Mouse (Mus musculus) myocyte (in vitro differentiated cells): ENCODE data around the gene Lrp5.
"Not testable (repeated sequence)": the region's sequence is repeated elsewhere in the genome, so short reads cannot be mapped to it uniquely, and the experiment has no call there.

Experiments
- CEBPB ChIP-seq: IDR thresholded peaks from 2 replicates; pipeline ENCODE4 v1.6.1; 2011; ENCODE audit warnings: mild to moderate bottlenecking, moderate library complexity; ENCODE audit not compliant: poor library complexity, insufficient read depth, severe bottlenecking
- E2F4 ChIP-seq: IDR thresholded peaks from one replicate; pipeline ENCODE4 v1.6.1; 2011; ENCODE audit warnings: mild to moderate bottlenecking, control low read depth, moderate library complexity; ENCODE audit not compliant: insufficient read depth
- MAX ChIP-seq: IDR thresholded peaks from one replicate; pipeline ENCODE4 v1.6.1; 2011; ENCODE audit warnings: low read depth, mild to moderate bottlenecking, control low read depth
- MYOD1 ChIP-seq, 3 experiments: IDR thresholded peaks; one replicate each; pipeline ENCODE4 v1.6.1; 2011; ENCODE audit warnings: control low read depth in 2 of 3, low read depth in 2 of 3, mild to moderate bottlenecking in 2 of 3, moderate library complexity in 1 of 3; ENCODE audit not compliant: insufficient read length in 2 of 3, control insufficient read depth in 1 of 3
- MYOG ChIP-seq, 3 experiments: IDR thresholded peaks; one replicate each; pipeline ENCODE4 v1.6.1; 2011; ENCODE audit warnings: control low read depth in 2 of 3, low read depth in 2 of 3, mild to moderate bottlenecking in 2 of 3; ENCODE audit not compliant: insufficient read length in 2 of 3, control insufficient read depth in 1 of 3, insufficient read depth in 1 of 3
- POLR2A ChIP-seq: IDR thresholded peaks from one replicate; pipeline ENCODE4 v1.6.1; 2011; ENCODE audit warnings: low read depth, mild to moderate bottlenecking, control low read depth, moderate library complexity; ENCODE audit not compliant: insufficient read length
- POLR2AphosphoS2 ChIP-seq: IDR thresholded peaks from one replicate; pipeline ENCODE4 v1.6.1; 2011; ENCODE audit warnings: low read depth, control low read depth; ENCODE audit not compliant: insufficient read length
- REST ChIP-seq: IDR thresholded peaks from one replicate; pipeline ENCODE4 v1.6.1; 2011; ENCODE audit warnings: mild to moderate bottlenecking, control low read depth, moderate library complexity; ENCODE audit not compliant: insufficient read depth, insufficient read length
- TCF12 ChIP-seq: IDR thresholded peaks from one replicate; pipeline ENCODE4 v1.6.1; 2011; ENCODE audit warnings: mild to moderate bottlenecking, control low read depth; ENCODE audit not compliant: poor library complexity, insufficient read depth, severe bottlenecking
- TCF3 ChIP-seq: IDR thresholded peaks from one replicate; pipeline ENCODE4 v1.6.1; 2011; ENCODE audit warnings: low read depth, control low read depth; ENCODE audit not compliant: insufficient read length
- USF1 ChIP-seq: IDR thresholded peaks from one replicate; pipeline ENCODE4 v1.6.1; 2011; ENCODE audit warnings: low read depth, mild to moderate bottlenecking, control low read depth, moderate library complexity

DNA sequence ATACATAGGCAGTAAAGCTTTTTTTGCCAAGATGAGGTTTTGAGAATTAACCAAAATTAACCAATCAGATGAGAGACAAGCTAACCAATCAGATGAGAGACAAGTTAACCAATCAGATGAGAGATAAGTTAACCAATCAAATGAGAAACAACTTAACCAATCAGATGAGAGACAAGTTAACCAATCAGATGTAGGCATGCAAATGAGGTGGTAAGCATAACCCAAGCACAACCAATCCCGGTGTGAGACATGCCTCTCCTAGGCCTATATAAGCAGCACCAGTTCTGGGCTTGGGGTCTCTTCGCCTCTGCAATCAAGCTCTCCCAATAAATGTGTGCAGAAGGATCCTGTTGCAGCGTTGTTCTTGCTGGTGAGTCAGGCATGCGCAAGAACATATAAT, 29.3 kb downstream of the Lrp5 start:
- not testable (repeated sequence) for TF ChIP-seq POLR2A; MAX; USF1; CEBPB; REST; TCF12; MYOD1 (IDR thresholded peaks at IDR 0.05; ENCODE audit: control insufficient read depth in 1 of 3, insufficient read length in 2 of 3, low read depth in 2 of 3); MYOG (IDR thresholded peaks at IDR 0.05; ENCODE audit: control insufficient read depth in 1 of 3, insufficient read depth in 1 of 3, insufficient read length in 2 of 3, low read depth in 2 of 3); E2F4; TCF3; POLR2AphosphoS2
